Mouse (Mus musculus) testis, adult 2 months (tissue): ENCODE data around the gene Hist1h4b.

ENCODE experiments used
- CTCF ChIP-seq: fragments of 200-500 bp; IDR thresholded peaks from 2 replicates; pipeline ENCODE4 v1.5.1; 2012; ENCODE audit warnings: low read depth, mild to moderate bottlenecking, inconsistent platforms, low read length, moderate library complexity; ENCODE audit not compliant: control insufficient read depth, insufficient read depth, insufficient replicate concordance
- POLR2A ChIP-seq: fragments of 200-500 bp; IDR thresholded peaks from 2 replicates; pipeline ENCODE4 v1.6.1; 2012; ENCODE audit warnings: low read depth, mild to moderate bottlenecking, inconsistent platforms, low read length, moderate library complexity; ENCODE audit not compliant: control insufficient read depth

DNA sequence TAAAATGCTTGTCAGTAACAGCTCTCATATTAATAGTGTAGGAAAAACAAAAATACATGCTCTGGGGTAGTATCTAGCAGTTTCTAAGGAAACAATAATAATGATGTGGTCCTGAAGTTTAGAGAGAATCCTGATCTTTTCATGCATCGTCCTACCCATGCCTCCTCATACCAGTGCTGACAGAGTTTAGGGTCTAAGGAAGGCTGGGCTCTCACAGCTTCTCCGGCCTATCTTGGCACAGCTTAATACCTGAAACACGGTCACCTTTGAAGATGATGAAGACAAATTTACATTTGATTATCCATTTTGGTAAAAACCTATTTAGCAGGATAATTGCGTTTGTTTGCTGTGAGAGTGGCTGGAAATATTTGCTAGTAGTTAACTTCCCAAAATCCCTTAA lies 12.8 kb upstream of the Hist1h4b start:
- TF ChIP-seq CTCF (no peak), POLR2A (no peak)
